Mouse (Mus musculus) left cerebral cortex, postnatal 14 days (tissue): ENCODE measurements at regions not wholly inside any gene's neighbourhood (a gene's known extent, or its start where the extent isn't known, plus 50 kb on each side); places are given as distances from the start of the nearest gene placed in this dataset.
A peak's percentile ranks its signal among the peaks of the same experiment; 100 is the strongest.

Experiments
- DNase-seq, 2 experiments: peaks; one replicate each; pipeline ENCODE4 v3.0.0; 2021 to 2022; ENCODE audit warnings: low spot score in 2 of 2, mixed read lengths in 1 of 2
- intact Hi-C: fragments of 180-260 bp; cut with DNase I; formaldehyde crosslinking; loops from one replicate; pipeline ENCODE4 v1.15.1; 2025

GRCm38 (mm10) chr11:19073265-19073664 is 54.5 kb upstream of the Meis1 start:
- intact Hi-C loops = no loop called here
- DNase-seq = no peak

GRCm38 (mm10) chr11:19073887-19074564 is 55.2 kb upstream of the Meis1 start:
- intact Hi-C loops = no loop called here
- no peak for DNase-seq

- intact Hi-C loops = no loop called here
- peak in 1 of 2 experiments; percentile 59 for DNase-seq
Measured at GRCm38 (mm10) chr11:19091101-19091857, 72.5 kb upstream of the Meis1 start.

GRCm38 (mm10) chr11:19092967-19093745 is 74.4 kb upstream of the Meis1 start:
- intact Hi-C loops = no loop called here
- no peak for DNase-seq

GRCm38 (mm10) chr11:19093749-19094148 is 75.0 kb upstream of the Meis1 start:
- intact Hi-C loops = no loop called here
- DNase-seq = no peak

GRCm38 (mm10) chr11:19094183-19094582 is 75.4 kb upstream of the Meis1 start:
- DNase-seq = no peak

GRCm38 (mm10) chr11:19102981-19103568 is 84.3 kb upstream of the Meis1 start:
- intact Hi-C loops = no loop called here
- no peak for DNase-seq

More at GRCm38 (mm10) chr11:19094183-19094582, 75.4 kb upstream of the Meis1 start:
- intact Hi-C loops = no loop called here

GRCm38 (mm10) chr11:19107180-19107579 is 88.4 kb upstream of the Meis1 start:
- no peak for DNase-seq
- intact Hi-C loops = no loop called here

- intact Hi-C loops = no loop called here
- DNase-seq = no peak
Measured at GRCm38 (mm10) chr11:19109055-19109454, 90.3 kb upstream of the Meis1 start.

GRCm38 (mm10) chr11:19111916-19112575 is 93.3 kb upstream of the Meis1 start:
- intact Hi-C loops = no loop called here
- peak in 1 of 2 experiments; percentile 35 for DNase-seq

GRCm38 (mm10) chr11:19117121-19117520 is 98.3 kb upstream of the Meis1 start:
- intact Hi-C loops = no loop called here

GRCm38 (mm10) chr11:19118258-19118657 is 99.5 kb upstream of the Meis1 start:
- no peak for DNase-seq
- intact Hi-C loops = no loop called here

More at GRCm38 (mm10) chr11:19117121-19117520, 98.3 kb upstream of the Meis1 start:
- DNase-seq = no peak

- intact Hi-C loops = no loop called here
- DNase-seq = no peak
Measured at GRCm38 (mm10) chr11:19119927-19120827, 101.4 kb upstream of the Meis1 start.

GRCm38 (mm10) chr11:19120871-19121270 is 102.1 kb upstream of the Meis1 start:
- intact Hi-C loops = no loop called here
- no peak for DNase-seq

GRCm38 (mm10) chr11:19135375-19136050 is 116.7 kb upstream of the Meis1 start:
- intact Hi-C loops = no loop called here
- DNase-seq = no peak

- intact Hi-C loops = no loop called here
- DNase-seq = peak; percentile 8 to 13
Measured at GRCm38 (mm10) chr11:19138423-19138822, 119.6 kb upstream of the Meis1 start.

GRCm38 (mm10) chr11:19138831-19139230 is 120.0 kb upstream of the Meis1 start:
- DNase-seq = no peak
- intact Hi-C loops = no loop called here
